Mouse (Mus musculus) bone marrow, adult 2 months (tissue): ENCODE measurements around the gene Fam71b.

ENCODE experiments used
- CTCF ChIP-seq: fragments of 200-500 bp; IDR thresholded peaks from 2 replicates; pipeline ENCODE4 v1.5.1; 2011; ENCODE audit warnings: low read length, control low read depth; ENCODE audit not compliant: control insufficient read depth, insufficient read depth
- POLR2A ChIP-seq: fragments of 200-500 bp; IDR thresholded peaks from 2 replicates; pipeline ENCODE4 v1.6.1; 2011; ENCODE audit warnings: low read depth, mild to moderate bottlenecking, control low read depth, low read length, borderline replicate concordance; ENCODE audit not compliant: control insufficient read depth

GRCm38 (mm10) chr11:46366357-46366756, 30.0 kb upstream of the Fam71b start:
- TF ChIP-seq POLR2A, result no peak
- no peak for TF ChIP-seq CTCF
